Mouse (Mus musculus) CD4-positive, CD25-positive, alpha-beta regulatory T cell, adult 4 months (primary cell): ENCODE results near the gene Itga11. TPM values are rescaled to one million over a fixed set of nuclear protein-coding genes. Genes with fewer than 3 reads are reported as not detected.

ENCODE experiments used
- ATAC-seq: one replicate; pipeline ENCODE4 v1.8.0; 2017
- polyA plus RNA-seq, 2 experiments: library from polyadenylated mRNA; unstranded; fragments of 100-300 nt; shearing (Covaris generic); gene quantifications; one replicate each; pipeline ENCODE4 v1.2.1; 2017

Itga11 gene
- polyA plus RNA-seq, 2 experiments from 2014 or later: 0.11 to 0.12 TPM

DNA sequence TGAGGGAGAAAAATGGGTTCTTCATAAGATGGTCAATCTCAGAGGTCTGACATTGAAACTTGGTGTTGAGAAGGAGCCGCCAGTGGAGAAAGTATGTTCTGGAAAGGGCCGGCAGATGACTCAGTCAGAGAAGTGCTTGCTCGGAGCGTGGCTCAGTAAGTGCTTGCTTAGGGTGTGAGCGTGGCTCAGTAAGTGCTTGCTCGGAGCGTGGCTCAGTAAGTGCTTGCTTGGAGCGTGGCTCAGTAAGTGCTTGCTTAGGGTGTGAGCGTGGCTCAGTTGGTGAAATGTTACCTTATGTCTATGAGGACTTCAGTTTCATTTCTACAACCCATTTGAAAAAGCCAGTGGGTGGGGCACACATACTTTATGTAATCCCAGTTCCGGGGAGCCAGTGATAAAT, 12.1 kb downstream of the Itga11 start:
- no peak for ATAC-seq

DNA sequence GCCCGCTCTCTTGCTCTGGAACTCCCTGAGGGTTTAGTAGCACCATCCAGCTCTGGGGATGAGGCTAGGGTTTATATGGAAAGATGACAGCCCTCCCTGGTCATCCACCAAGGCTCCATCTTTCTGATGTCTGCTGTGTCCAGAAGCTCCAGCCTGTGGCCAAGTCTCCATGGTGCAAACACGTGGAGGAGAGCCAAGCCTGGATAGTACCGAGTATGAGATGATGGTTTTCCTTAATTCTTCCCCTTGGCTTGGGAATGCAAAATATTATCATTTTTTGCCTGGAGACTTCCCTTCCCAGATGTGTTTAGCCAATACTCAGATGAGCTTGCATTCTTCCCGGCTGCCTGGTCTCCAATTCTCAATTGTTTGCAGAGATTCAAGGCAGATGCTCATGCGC, 16.4 kb downstream of the Itga11 start:
- no peak for ATAC-seq

DNA sequence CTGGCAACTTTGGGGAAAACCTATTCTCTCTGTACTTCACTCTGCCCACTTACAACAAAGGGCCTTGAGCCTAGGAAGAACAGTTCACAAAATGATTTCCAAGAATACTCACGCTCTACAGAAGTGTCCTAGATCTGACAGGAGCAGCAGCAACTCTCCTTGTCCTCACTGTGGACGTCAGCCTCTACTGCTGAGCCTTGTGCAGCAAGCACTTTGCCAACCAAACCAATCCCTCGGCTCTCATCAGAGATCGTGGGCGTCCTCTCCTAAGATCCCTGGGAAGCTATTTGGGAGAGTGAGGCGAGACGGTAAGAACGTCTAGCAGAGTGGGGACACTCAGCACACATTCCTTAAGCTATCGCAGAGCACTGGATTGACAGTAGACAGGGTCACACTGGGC, 17.6 kb downstream of the Itga11 start:
- no peak for ATAC-seq

DNA sequence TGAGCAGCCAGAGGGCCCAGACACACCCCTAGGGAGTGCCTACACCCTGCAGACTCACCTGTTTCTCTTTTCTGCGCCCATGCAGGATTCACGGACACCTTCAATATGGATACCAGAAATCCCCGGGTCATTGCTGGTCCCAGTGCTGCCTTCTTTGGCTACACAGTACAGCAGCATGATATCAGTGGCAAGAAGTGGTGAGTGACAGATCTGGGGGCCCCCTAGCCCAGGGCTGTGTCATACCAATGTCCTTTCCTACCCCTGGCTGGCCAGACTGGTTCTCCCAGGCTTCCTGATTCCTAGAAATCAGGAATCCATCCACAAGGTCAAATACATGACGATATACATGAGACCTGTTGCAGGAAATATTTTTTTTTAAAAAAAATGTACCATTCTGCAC, 19.2 kb downstream of the Itga11 start:
- no peak for ATAC-seq

DNA sequence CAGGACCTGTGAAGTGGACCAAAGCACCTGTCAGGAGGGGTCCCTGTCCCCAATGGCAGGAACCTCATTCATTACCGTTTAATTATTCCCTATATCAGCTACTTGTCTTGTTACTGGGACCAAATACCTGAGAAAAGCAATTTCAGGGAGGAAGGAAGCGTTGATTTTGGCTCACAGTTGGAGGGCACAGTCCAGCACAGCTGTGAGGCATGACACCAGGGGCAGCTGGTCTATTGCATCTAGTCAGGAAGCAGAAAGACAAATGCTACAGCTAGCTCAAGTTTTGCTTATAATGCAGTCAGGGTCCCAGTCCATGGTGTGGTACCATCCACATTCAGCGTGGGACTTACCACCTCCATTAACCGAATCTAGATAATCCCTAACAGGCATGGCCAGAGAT, 29.6 kb downstream of the Itga11 start:
- no peak for ATAC-seq

DNA sequence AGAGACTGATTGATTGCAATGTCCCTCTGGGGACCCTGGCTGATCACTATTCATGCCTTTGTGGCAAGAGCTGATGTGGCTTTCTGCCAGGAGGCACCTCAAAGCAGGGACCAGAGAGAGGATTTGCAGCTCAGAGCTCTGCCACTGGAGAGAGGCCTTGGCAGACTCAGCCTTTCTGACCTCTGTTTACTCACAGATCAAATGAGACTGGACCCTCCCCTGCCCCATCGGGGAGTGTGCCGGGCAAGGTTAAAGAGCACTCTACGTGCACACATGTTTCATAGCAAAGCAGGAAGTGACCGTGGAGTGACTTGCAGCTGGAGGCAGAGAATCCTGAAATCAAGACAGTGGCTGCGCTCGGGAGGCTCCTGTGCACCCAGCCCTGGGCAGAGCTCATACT, 30.2 kb downstream of the Itga11 start:
- no peak for ATAC-seq

DNA sequence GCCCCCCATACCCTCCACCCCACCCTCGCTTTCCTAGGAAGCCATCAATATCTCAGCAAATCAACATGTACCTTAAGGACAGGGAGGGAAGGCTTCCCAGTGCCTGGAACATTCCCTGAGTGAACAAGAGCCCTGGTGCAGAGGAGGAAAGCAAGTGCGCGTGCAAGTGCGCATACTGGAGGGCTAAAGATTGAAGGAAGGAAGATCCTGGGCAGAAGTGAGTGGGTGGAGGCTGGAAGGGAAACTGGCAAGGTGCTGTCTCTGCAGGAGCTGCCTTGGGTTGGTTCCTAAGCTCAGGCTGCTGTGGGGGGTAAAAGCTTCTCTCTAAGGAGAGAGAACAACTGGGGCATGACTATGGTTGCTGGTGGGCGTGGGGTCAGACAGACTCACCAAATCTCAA, 32.4 kb downstream of the Itga11 start:
- no peak for ATAC-seq

DNA sequence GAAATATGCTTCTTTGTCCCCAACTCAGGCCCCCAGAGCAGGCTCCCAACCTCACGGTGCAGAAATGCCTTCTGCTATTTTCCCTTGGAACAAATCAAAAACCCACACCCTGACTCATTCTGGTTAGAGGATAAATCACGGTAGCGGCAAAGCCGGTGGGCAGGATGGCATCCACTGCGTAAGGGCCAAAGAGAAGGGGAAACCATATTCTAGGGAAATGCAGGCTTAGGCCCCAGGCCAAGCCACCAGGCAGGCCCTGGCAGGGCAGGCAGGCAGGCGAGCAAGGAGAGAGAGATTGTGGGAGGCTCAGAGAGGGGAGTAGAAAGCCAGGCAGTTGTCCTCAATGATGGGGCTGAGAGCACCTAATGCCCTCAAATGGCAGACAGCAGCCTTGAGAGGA, 34.7 kb downstream of the Itga11 start:
- no peak for ATAC-seq

GRCm38 (mm10) chr9:62713040-62713439, 35.4 kb downstream of the Itga11 start:
- no peak for ATAC-seq

DNA sequence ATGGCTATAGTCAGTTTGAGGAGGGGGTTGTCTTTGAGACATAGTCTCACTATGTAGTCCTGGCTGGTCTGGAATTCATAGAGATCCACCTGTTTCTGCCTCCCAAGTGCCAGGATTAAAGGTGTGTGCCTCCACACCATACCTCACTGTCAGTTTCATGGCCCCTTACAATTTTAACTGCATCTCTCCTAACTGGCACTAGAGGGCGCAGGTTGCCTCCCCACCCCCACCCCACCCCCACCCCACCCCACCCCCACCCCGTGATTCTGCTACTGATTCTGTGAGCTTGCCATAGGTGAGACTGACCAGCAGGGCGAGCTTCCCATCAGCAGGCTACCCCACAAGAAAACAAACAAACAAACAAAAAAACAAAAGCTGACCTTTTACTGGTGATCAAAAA, 36.7 kb downstream of the Itga11 start:
- no peak for ATAC-seq

DNA sequence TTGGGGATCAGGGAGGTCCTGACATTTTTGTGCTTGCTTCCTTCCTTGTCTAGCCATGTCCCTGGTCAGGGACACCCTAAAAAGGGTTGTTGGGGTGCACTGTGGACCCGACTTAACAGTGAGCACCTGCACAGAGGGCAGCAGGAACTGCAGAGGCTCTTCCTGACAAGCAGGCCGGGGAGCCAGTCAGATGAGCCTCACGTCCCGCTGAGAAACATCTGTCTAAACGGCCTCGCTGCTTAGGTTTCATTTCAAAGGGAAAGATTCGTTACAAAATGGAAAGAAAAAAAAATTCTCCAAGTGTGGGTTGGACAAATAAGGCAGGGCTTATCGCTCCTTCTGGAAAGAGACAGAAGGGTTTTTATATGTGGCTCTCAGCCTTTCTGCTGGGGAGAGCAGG, 40.4 kb downstream of the Itga11 start:
- ATAC-seq: no peak

- no peak for ATAC-seq
Measured at GRCm38 (mm10) chr9:62721791-62722190, 44.2 kb downstream of the Itga11 start.

GRCm38 (mm10) chr9:62722716-62723115, 45.1 kb downstream of the Itga11 start:
- ATAC-seq: no peak

DNA sequence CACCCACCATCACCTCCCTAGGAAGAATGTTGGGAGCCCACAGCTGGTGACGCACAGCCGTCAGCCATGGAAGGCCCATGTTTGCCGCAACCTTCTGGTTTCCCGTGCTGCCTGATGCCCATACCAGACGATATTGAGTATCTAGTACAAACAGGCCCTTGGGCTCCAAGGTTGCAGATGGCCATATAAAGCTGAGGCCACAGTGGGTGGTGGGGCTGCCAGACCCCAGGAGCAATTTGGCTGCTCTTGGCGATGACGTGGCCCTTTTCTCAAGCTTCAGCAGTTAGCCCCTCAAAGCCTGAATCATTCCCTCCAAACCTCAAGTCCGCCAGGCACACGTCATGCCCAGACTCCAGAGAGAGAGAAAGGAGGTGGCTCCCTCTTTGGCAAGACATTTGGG, 46.5 kb downstream of the Itga11 start:
- ATAC-seq: no peak

- no peak for ATAC-seq
Measured at GRCm38 (mm10) chr9:62725247-62725646, 47.6 kb downstream of the Itga11 start.

- ATAC-seq: no peak
Measured at GRCm38 (mm10) chr9:62726472-62726871, 48.8 kb downstream of the Itga11 start.

GRCm38 (mm10) chr9:62744558-62745275, 67.1 kb downstream of the Itga11 start:
- ATAC-seq: no peak

GRCm38 (mm10) chr9:62746646-62747045, 69.0 kb downstream of the Itga11 start:
- no peak for ATAC-seq

DNA sequence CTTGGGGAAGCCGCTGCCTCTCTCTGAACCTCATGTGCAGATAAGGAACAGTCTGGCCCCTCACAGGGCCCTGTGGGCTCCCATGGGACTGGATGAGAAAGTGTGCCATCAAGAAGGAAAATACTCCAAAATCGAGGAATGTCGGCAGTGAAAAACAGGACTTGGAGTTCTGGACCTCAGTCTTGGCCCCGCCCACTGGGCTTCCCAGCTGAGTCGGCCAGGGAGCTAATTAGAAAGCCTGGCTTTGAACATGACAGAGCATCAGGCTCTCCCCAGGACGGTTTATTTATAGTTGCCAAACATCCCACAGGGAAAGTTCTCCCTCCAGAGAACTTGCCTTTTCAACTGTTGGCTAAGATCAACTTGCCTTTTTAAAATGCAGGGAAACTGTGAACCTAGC, 72.0 kb downstream of the Itga11 start:
- ATAC-seq: no peak

GRCm38 (mm10) chr9:62750381-62750780, 72.8 kb downstream of the Itga11 start:
- no peak for ATAC-seq

- ATAC-seq: no peak
Measured at GRCm38 (mm10) chr9:62758288-62758687, 80.7 kb downstream of the Itga11 start.

DNA sequence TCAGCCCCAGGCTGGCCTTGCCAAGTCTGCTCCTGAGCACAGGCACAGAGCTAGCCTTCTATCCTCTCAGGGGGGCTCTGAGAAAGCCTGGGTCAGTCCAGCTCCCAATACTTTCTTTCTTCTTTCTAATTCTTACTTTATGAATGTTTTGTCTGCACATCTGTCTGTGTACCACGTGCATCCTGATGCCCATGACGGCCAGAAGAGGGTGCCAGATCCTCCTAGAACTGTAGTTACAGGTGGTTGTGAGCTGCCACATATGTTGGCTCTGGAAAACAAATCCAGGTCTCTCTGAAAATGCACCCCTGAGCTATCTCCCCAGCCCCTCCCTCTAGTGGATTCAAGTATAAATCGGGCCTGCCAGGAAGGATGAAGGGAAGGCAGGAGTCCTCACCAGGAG, 82.0 kb downstream of the Itga11 start:
- ATAC-seq: no peak

- no peak for ATAC-seq
Measured at GRCm38 (mm10) chr9:62763478-62763877, 85.9 kb downstream of the Itga11 start.

DNA sequence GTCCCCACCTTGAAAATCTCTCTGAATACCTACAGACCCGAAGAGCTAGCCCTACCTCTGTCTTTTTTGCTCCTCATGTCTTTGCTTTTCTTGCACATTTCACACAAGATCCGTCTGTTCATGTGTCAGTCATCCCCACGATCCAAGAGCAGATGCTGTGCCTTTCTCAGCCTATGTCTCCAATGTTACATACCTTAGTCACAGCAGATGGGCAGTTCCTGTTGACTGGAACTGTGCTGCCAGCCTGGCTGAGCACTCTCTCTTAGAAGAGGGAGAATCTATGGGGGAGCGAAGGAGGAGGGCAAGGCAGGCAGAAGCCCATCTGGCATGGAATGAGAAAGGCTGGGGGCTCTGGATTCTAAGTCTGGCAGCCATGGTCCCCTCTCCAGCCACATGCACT, 87.7 kb downstream of the Itga11 start:
- no peak for ATAC-seq

DNA sequence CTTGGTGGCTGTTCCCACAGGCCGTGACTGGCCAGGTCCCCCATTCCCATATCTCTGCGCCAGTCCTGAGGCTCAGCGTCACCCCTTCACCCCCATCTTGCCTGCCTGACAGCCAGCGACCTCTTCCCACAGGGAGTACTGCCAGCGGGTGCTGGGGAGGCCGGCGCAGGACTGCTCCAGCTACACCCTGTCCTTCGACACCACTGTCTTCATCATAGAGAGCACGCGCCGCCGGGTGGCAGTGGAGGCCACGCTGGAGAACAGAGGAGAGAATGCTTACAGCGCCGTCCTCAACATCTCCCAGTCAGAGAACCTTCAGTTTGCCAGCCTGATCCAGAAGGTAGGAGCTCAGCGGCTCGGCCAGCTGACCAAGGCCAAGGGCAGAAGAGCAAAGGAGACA, 89.8 kb downstream of the Itga11 start:
- no peak for ATAC-seq
